15 mouse cellular contexts compared by ENCODE assay signal in genomic region chr14:45140344-45141080, GRCm38 (mm10).
DNase-seq lines count a peak whose midpoint lies in the region; ATAC-seq and TF ChIP-seq lines count a peak whose summit lies in the region.
"Had no signal": no experiment of that assay in that cellular context is flagged by ENCODE, and none has a peak within 500 bp of the region (broad histone marks: within the 10 kb centered on the region; RNA-seq: fewer than 3 reads in every experiment).

No protein-coding gene starts in this region.

- ATAC-seq in forebrain, embryonic 16.5 days = peak; percentile 72
- ATAC-seq in heart, embryonic 11.5 days (replicated peaks; ENCODE audit: insufficient number of reproducible peaks, low FRiP score, low TSS enrichment) = no peak
- ATAC-seq: CD4-positive, CD25-positive, alpha-beta regulatory T cell, adult 4 months; hindbrain, embryonic 16.5 days had no signal

- WGBS in forebrain, embryonic 16.5 days = 54% methylated on average over 17 of the region's 17 CpGs
- WGBS in heart, embryonic 11.5 days (ENCODE audit: insufficient replicate concordance) = 69% methylated on average over 17 of the region's 17 CpGs

- no peak overlapping the region for H3K9ac ChIP-seq in forebrain, embryonic 16.5 days (replicated peaks; ENCODE audit: low read depth, low read length)
- no peak overlapping the region for H3K9ac ChIP-seq in heart, embryonic 11.5 days (ENCODE audit: low read depth, low read length)

- no peak overlapping the region for H3K27ac ChIP-seq in left cerebral cortex, adult 2 months
- H3K27ac ChIP-seq in forebrain, embryonic 16.5 days (ENCODE audit: low read length) = peak overlapping the region; percentile 3; the same call in 1 of the 2 replicates
- H3K27ac ChIP-seq in heart, embryonic 11.5 days (ENCODE audit: low read depth, low read length) = no peak overlapping the region

- H3K36me3 ChIP-seq in forebrain, embryonic 16.5 days (ENCODE audit: control insufficient read depth, insufficient read depth) = no peaks in the 10 kb centered on the region; the same call in 1 of the 2 replicates
- H3K36me3 ChIP-seq in heart, embryonic 11.5 days (ENCODE audit: control insufficient read depth, insufficient read depth, low read length) = no peaks in the 10 kb centered on the region

- H3K4me2 ChIP-seq in forebrain, embryonic 16.5 days (ENCODE audit: low read length) = no peak overlapping the region
- no peak overlapping the region for H3K4me2 ChIP-seq in heart, embryonic 11.5 days
- H3K4me2 ChIP-seq: liver, embryonic 11.5 days had no signal

- H3K27me3 ChIP-seq in forebrain, embryonic 16.5 days (replicated peaks; ENCODE audit: control insufficient read depth, insufficient read depth, low read length) = no peaks in the 10 kb centered on the region
- no peaks in the 10 kb centered on the region for H3K27me3 ChIP-seq in heart, embryonic 11.5 days (ENCODE audit: control insufficient read depth, insufficient read depth, low read length)

- no peaks in the 10 kb centered on the region for H3K9me3 ChIP-seq in forebrain, embryonic 16.5 days (ENCODE audit: control insufficient read depth, low read length)
- no peaks in the 10 kb centered on the region for H3K9me3 ChIP-seq in heart, embryonic 11.5 days (replicated peaks; ENCODE audit: control insufficient read depth, low read length)

- peak; percentile 13 for DNase-seq in heart, postnatal 4 days
- DNase-seq in heart, postnatal 25 days (ENCODE audit: low spot score) = no peak
- DNase-seq in left cerebral cortex, postnatal 4 days = peak; percentile 27
- DNase-seq in left cerebral cortex, adult 2 months (ENCODE audit: extremely low spot score in 1 of 2, low spot score in 2 of 2) = no peak
- DNase-seq in R1 (ENCODE audit: low read depth, low spot score) = peak; percentile 52
- no peak for DNase-seq in ovary, postnatal 14 days (ENCODE audit: low spot score)
- DNase-seq: cerebellum, adult 9-10 months; embryo, embryonic 11 days; heart, adult 11 months had no signal

- intact Hi-C loops in heart, postnatal 25 days (cut with DNase I) = no loop called here
- intact Hi-C loops in left cerebral cortex, postnatal 4 days (cut with DNase I) = loop anchor here (5.0 kb wide), 1 partner anchor 158 kb away; no protein-coding TSS in a partner anchor
- intact Hi-C loops in left cerebral cortex, adult 2 months (cut with DNase I) = loop anchor here (10.0 kb wide), 1 partner anchor 296 kb away; no protein-coding TSS in a partner anchor

- TF ChIP-seq CTCF in left cerebral cortex, adult 2 months (IDR thresholded peaks at IDR 0.05) = no peak

- H3K4me3 ChIP-seq in left cerebral cortex, adult 2 months = no peak overlapping the region
- no peak overlapping the region for H3K4me3 ChIP-seq in forebrain, embryonic 16.5 days (replicated peaks; ENCODE audit: low read length)
- H3K4me3 ChIP-seq in heart, embryonic 11.5 days (ENCODE audit: low read depth, low read length) = no peak overlapping the region
- H3K4me3 ChIP-seq: erythroblast, embryonic 14.5 days had no signal

- peaks cover 6% of the 10 kb centered on the region; the same call in 1 of the 2 replicates for H3K4me1 ChIP-seq in forebrain, embryonic 16.5 days (replicated peaks; ENCODE audit: control insufficient read depth, insufficient read depth, low read length)
- 0 out of 2 replicates have a peak, but pooled peaks cover 4% of the 10 kb centered on the region for H3K4me1 ChIP-seq in heart, embryonic 11.5 days (ENCODE audit: control insufficient read depth, insufficient read depth, low read length)

Comparison
In these comparisons a context has a peak if more than half of its experiments do, and no peak if none do; other contexts are left out.
1. DNase-seq: peak in heart, postnatal 4 days (single experiment), left cerebral cortex, postnatal 4 days (single experiment) and R1 (single experiment); none in heart, postnatal 25 days (single experiment), left cerebral cortex, adult 2 months (0 of 2) and ovary, postnatal 14 days (single experiment).